Mouse (Mus musculus) T-cell, adult 2 months (primary cell): ENCODE results near the gene Vps25.

Experiments used
- DNase-seq: peaks from one replicate; pipeline ENCODE4 v3.0.0; 2022; ENCODE audit warnings: low spot score

The Vps25 gene

DNA sequence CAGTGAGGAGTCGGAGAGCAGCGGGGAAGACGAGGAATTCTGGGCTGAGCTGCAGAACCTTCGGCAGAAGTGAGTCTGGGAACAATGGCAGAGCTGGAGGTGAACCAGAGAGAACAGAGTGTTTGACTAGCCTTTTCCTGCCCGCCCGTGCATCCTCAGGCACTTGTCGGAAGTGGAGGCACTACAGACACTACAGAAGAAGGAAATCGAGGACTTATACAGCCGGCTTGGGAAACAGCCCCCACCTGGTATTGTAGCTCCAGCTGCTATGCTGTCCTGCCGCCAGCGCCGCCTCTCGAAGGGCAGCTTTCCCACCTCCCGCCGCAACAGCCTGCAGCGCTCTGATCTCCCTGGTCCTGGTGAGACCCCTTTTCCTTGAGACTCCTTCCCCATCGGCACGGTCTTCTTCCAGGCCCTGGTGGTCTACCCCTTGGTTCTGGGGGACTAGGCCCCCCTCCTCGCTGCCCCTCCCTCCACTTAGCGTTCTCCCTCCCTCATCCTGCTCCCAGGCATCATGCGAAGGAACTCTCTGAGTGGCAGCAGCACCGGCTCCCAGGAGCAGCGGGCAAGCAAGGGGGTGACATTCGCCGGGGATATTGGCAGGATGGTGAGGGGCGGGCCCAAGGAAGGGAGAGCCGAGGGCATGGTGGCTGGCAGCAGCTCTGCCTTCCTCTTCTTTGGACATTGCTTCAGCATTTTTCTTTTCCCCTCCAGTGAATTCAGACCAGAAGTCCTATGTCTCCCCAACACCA lies 23.0 kb downstream of the Vps25 start:
- DNase-seq: no peak

DNA sequence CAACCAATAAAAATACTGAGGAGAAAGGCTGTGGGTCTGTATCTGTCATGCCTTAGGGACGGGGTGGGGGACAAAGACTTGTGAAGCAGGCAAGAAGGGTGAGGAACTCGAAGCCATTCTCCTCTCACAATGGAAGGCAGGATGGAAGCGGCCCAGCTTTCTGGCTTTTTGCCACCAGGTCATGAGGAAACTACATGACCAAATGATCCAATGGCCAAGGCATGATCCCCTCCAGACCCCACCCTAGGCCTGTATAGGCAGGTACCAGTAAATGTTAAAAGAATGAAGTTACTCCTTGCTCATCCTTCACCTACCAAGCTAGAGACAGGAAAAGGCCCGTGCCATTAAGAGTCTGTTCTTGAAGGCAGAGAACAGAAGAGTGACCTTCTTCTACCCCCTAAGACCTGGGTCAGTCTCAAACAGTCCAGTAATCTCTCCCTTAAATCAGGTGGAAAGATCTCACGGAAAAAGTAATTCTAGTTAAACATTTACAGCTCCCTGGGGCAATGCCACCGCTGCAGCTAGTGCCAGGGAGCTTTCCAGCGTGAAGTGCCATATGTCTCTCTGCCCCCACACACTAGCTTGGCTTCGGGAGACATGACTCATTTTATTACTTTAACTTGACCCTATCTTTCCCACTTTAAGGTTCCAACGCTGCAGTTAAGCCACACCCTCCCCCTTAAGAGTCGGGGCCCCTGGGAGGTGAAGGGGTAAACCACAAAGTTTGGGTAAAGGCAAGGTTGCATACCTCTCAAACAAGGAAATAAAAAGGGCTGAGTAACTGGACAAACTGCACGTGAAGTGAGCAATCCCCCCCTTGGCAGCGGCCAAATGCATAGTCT lies 24.1 kb downstream of the Vps25 start:
- DNase-seq: no peak

DNA sequence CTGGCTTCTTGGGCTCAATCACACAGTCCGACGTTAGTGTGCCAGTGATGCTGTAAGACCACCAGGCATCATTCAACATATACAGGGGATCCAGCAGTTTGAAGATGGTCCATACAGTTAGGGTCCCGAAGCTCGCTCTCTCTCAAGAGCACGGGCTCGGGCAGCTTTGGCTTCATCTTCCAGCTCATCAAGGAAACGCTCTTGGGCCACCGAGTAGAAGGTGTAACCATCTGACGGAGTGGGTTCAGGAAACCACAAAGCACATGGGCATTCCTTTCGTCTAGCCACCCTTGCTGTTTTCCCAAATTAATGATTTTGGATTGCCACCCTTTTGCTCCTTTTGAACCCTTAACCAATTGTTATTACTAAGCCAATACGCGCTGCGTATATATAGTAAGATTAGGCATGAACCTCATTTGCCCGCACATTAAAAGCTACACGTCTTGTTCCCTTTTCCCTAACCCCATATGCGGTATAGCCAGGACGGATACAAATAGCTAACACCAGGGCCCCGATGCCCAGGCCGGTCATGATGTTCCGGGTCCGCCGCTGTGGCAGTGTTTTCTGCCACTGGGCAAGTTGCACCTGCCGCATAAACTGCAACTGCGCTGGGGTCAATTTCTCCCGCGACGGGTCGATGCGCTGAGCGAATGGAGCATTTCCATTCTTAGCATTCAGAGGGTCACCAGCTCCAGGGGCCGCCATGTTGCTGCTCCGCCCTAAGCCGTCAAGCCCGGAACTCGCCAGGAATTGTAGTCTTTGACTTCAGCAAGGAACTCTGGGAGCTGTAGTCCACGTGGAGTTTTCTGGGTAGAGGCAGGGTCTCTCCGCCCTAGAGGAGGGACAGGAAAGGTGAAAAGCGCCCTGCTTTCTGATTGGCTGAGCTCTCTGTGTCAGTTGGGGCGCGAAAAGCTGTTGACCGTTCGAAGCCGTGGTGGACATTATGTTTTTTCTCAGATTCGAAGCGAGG lies 25.0 kb downstream of the Vps25 start, which contains the start of the genes Cntd1 and Coa3:
TSS of gene Cntd1 (plus strand) at position 790 of the 970 bp plus-strand sequence.
TSS of gene Coa3 (minus strand) at position 892 of the 970 bp plus-strand sequence.
- DNase-seq: peak; percentile 80

GRCm38 (mm10) chr11:101279193-101279569 lies 25.7 kb downstream of the Vps25 start:
- DNase-seq: no peak

DNA sequence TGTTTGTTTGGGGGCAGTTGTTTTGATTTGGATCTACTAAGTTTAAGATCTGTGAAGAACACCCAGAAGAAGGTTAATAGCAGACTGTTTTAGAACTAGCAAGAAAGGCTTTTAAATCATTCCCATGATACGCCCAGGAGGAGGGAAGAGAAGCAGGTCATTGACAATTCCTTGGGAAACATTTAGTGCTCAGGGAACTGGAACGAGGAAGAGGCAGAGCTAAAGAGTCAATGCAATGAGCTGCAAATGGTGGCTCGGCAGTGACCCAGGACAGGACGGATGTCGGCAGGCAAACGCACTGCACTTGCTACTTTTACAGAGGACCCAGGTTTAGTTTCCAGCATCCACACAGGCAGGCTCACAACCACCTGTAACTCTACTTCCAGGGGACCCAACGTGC lies 27.3 kb downstream of the Vps25 start:
- no peak for DNase-seq

- no peak for DNase-seq
These were observed 29.4 kb downstream of the Vps25 start for GRCm38 (mm10) chr11:101282896-101283295.

GRCm38 (mm10) chr11:101283805-101284204 lies 30.3 kb downstream of the Vps25 start:
- DNase-seq: no peak

- no peak for DNase-seq
These were observed 33.8 kb downstream of the Vps25 start for GRCm38 (mm10) chr11:101287306-101287705.

- no peak for DNase-seq
These were observed 37.7 kb downstream of the Vps25 start for GRCm38 (mm10) chr11:101291231-101291630.

- DNase-seq: no peak
These were observed 41.7 kb downstream of the Vps25 start for GRCm38 (mm10) chr11:101295191-101295590.

DNA sequence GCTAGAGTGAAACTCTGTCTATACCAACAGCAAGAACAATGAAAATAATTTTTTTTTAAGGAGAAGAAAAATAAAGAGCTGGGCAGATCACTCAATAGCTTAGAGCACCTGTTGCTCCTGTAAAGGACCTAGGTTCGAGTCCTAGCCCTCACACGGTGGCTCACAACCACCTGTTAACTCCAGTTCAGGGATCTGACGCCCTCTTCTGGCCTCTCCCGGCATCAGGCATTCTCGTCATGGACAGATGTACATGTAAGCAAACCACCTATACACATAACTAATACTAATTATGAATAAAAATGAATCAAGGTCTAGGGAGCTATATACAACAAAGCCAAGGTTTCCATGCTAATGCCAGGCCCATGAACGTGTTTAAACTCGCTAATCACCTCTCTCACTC lies 47.4 kb downstream of the Vps25 start:
- no peak for DNase-seq

DNA sequence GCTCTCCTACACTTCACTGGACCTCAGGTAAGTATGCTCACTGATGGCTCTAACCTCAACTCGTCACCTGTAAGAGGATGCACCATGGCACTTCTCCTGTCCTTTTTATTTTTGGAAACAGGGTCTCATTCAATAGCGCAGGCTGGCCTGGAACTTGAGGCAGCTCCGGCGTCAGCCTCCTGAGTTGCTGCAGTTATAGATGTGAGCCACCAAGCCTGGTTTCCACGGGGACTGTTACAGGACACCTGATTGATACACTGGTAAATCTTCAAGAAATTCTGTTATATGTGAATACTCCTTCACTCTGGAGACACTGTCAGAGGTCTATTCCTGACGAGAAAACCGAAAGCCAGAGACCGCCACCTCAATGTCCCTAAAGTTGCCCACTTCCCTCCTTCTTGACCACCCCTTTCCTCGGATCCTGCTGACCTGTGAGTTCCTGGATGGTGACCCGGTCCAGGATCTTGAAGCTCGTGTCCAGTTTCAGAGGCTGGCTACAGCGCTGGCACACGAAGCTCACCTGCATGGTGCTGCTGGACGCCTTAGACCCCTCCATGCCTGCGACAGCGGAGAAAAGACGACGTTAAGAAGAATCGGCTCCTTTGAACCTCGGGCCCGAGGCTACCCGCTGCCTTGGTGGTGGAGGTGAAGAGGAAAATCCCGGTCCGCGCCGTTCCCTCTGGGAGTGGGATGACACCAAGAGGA lies 47.9 kb downstream of the Vps25 start:
- DNase-seq: no peak

GRCm38 (mm10) chr11:101302004-101302798 lies 48.7 kb downstream of the Vps25 start, which contains the start of gene Becn1:
Becn1 (minus strand) TSS chr11:101302286.
- peak; percentile 92 for DNase-seq

DNA sequence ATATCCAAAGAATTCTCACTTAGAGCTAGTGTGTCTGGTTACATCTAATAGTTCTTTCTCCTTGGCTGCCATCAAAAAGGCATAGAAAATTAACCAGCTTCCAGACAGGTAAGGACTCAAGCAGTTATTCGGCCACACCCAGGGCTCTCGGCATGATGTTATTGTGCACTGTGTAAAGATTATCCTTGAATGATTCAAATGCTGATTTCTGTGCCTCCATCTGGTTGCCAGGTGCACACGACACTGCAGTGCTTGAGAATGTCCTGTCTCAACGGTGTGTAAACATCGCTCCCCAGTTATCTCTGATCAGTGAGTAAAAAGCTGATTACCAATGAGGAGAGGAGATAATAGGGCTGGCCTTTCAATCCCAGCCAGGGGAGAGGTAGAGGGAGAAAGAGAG lies 54.2 kb downstream of the Vps25 start:
- DNase-seq: no peak
